Mouse (Mus musculus): ENCODE results near the gene Ppfia1. TPM values are rescaled to one million over a fixed set of nuclear protein-coding genes. Genes with fewer than 3 reads are reported as not detected.

Ppfia1 gene
- polyA plus RNA-seq, 1 experiment from 2014 or later: 42.5 TPM

- H3K9ac ChIP-seq: no peak overlapping the region
- no peaks in the 10 kb centered on the region for H3K36me3 ChIP-seq
- H3K9me3 ChIP-seq: no peaks in the 10 kb centered on the region
- H3K4me3 ChIP-seq: no peak overlapping the region
- 51% methylated on average over 7 of the region's 7 CpGs for WGBS
- no peak overlapping the region for H3K4me2 ChIP-seq
- H3K4me1 ChIP-seq: peaks cover 4% of the 10 kb centered on the region; the same call in 1 of the 2 replicates
- H3K27ac ChIP-seq: peak overlapping the region; percentile 18; the same call in 1 of the 2 replicates
- no peak for ATAC-seq (ENCODE audit: insufficient number of reproducible peaks, low FRiP score, low TSS enrichment, low read depth)
- no peaks in the 10 kb centered on the region for H3K27me3 ChIP-seq
These were observed 15.9 kb upstream of the Ppfia1 start for GRCm38 (mm10) chr7:144569428-144569827.

GRCm38 (mm10) chr7:144568091-144568490 is 14.6 kb upstream of the Ppfia1 start:
- Histone ChIP-seq H3K9me3 (no peaks in the 10 kb centered on the region), H3K4me2 (no peak overlapping the region), H3K36me3 (no peaks in the 10 kb centered on the region), H3K9ac (no peak overlapping the region), H3K27me3 (no peaks in the 10 kb centered on the region), H3K27ac (no peak overlapping the region), H3K4me1 (peaks cover 9% of the 10 kb centered on the region; the same call in 1 of the 2 replicates), H3K4me3 (no peak overlapping the region)
- no peak for ATAC-seq (ENCODE audit: insufficient number of reproducible peaks, low FRiP score, low TSS enrichment, low read depth)

GRCm38 (mm10) chr7:144566921-144567682 is 13.6 kb upstream of the Ppfia1 start:
- Histone ChIP-seq H3K4me1 (peaks cover 9% of the 10 kb centered on the region; the same call in 1 of the 2 replicates), H3K9ac (no peak overlapping the region), H3K4me2 (no peak overlapping the region), H3K4me3 (no peak overlapping the region), H3K27me3 (no peaks in the 10 kb centered on the region), H3K9me3 (no peaks in the 10 kb centered on the region), H3K27ac (no peak overlapping the region), H3K36me3 (no peaks in the 10 kb centered on the region)
- no peak for ATAC-seq (ENCODE audit: insufficient number of reproducible peaks, low FRiP score, low TSS enrichment, low read depth)
- 70% methylated on average over 3 of the region's 3 CpGs for WGBS

DNA sequence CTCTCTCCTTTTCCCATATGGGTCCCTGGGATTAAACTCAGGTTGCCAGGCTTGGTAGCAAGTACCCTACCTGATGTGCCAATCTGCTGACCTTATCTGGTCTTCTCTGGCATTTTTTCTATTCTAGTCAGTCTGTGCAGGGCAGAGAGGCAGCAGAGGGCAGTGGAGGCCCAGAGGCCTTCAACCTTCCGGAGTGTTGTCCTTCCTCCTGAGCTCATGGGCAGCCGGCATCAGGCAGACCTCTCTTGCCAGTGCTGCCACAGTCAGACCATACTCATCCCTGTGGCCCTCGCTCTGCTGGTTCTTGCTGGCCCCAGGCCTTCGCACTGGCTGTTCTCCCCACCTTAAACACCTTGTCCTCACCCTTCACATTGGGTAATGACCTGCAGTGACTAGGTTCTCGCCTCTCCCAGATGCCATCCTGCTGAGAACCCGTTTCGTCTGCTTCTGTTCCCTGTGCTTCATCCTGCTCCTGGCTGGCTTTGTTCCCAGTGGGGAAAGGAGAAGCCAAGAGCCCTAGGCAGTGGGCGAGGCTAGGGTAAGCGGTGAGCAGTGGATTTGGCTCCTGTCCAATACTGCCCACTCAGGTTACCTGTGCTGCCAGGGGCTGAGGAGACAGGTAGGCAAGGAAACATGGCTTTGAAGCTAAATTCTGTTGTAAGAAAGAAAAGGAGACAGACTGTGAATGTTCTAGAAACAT is 10.1 kb upstream of the Ppfia1 start:
- no peaks in the 10 kb centered on the region for H3K9me3 ChIP-seq
- no peaks in the 10 kb centered on the region for H3K27me3 ChIP-seq
- H3K27ac ChIP-seq: peak overlapping the region; percentile 50; the same call in 1 of the 2 replicates
- H3K4me1 ChIP-seq: peaks cover 5% of the 10 kb centered on the region; the same call in 1 of the 2 replicates
- H3K4me2 ChIP-seq: no peak overlapping the region
- no peak overlapping the region for H3K4me3 ChIP-seq
- no peaks in the 10 kb centered on the region for H3K36me3 ChIP-seq
- H3K9ac ChIP-seq: no peak overlapping the region
- no peak for ATAC-seq (ENCODE audit: insufficient number of reproducible peaks, low FRiP score, low TSS enrichment, low read depth)
- WGBS: 45% methylated on average over 9 of the region's 9 CpGs

- Histone ChIP-seq H3K27me3 (no peaks in the 10 kb centered on the region), H3K36me3 (no peaks in the 10 kb centered on the region), H3K9me3 (no peaks in the 10 kb centered on the region), H3K9ac (no peak overlapping the region), H3K4me1 (peaks cover 5% of the 10 kb centered on the region; the same call in 1 of the 2 replicates), H3K27ac (no peak overlapping the region), H3K4me2 (no peak overlapping the region), H3K4me3 (no peak overlapping the region)
- WGBS: 23% methylated on average over 3 of the region's 3 CpGs
- ATAC-seq (ENCODE audit: insufficient number of reproducible peaks, low FRiP score, low TSS enrichment, low read depth): no peak
These were observed 8.5 kb upstream of the Ppfia1 start for GRCm38 (mm10) chr7:144562016-144562415.

DNA sequence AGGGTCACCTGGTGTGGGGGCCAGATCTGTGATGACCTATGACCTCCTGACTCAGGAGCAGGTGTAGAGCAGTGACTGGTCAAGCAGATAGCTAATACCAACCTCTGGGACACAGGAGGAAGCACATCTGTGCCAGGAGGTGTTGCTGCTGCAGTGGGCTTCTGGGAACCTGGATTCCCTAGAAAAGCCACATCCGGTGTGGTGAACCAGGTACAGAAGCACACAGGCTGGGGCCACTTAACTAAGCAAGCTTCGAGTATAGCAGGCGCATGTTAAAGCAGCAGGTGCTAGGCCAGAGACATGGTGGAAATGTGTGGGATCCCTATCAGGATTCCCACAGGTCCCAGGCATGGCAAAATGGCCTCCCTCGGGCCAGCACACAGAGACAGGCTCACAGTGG is 7.1 kb upstream of the Ppfia1 start:
- 79% methylated on average over 4 of the region's 4 CpGs for WGBS
- no peak overlapping the region for H3K4me2 ChIP-seq
- no peak for ATAC-seq (ENCODE audit: insufficient number of reproducible peaks, low FRiP score, low TSS enrichment, low read depth)
- H3K27me3 ChIP-seq: peaks cover 3% of the 10 kb centered on the region; the same call in 1 of the 2 replicates
- peaks cover 5% of the 10 kb centered on the region; the same call in 1 of the 2 replicates for H3K4me1 ChIP-seq
- H3K4me3 ChIP-seq: no peak overlapping the region
- no peak overlapping the region for H3K27ac ChIP-seq
- no peaks in the 10 kb centered on the region for H3K9me3 ChIP-seq
- no peaks in the 10 kb centered on the region for H3K36me3 ChIP-seq
- H3K9ac ChIP-seq: no peak overlapping the region

GRCm38 (mm10) chr7:144558552-144558951 is 5.0 kb upstream of the Ppfia1 start:
- Histone ChIP-seq H3K27me3 (peaks cover 8% of the 10 kb centered on the region), H3K9me3 (no peaks in the 10 kb centered on the region), H3K4me1 (peaks cover 5% of the 10 kb centered on the region; the same call in 1 of the 2 replicates), H3K4me2 (no peak overlapping the region), H3K27ac (no peak overlapping the region), H3K36me3 (no peaks in the 10 kb centered on the region), H3K9ac (no peak overlapping the region), H3K4me3 (no peak overlapping the region)
- no peak for ATAC-seq (ENCODE audit: insufficient number of reproducible peaks, low FRiP score, low TSS enrichment, low read depth)
- WGBS: 55% methylated on average over 6 of the region's 6 CpGs

DNA sequence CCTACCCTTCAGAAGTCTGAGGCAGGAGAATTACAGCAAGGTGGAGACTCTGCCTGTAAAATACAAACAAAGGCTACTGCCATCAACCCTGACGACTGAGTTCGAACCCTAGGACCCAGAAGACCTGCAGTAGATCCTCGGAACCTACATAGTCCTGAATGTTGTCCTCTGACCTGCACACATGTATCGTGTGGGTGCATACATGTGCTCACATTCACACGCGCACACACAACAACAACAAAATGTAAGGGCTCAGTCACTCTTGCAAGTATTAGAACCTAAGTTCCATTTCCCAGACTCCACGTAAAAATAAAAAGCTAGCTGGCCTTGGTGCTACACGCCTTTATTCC is 569 bp upstream of the Ppfia1 start:
- H3K9me3 ChIP-seq: no peaks in the 10 kb centered on the region
- H3K9ac ChIP-seq: peak overlapping the region; percentile 56
- H3K36me3 ChIP-seq: peaks cover 30% of the 10 kb centered on the region
- peak overlapping the region; percentile 77 for H3K4me2 ChIP-seq
- WGBS: 22% methylated on average over 8 of the region's 8 CpGs
- peak overlapping the region; percentile 6 for H3K27ac ChIP-seq
- peak overlapping the region; percentile 98 for H3K4me3 ChIP-seq
- ATAC-seq (ENCODE audit: insufficient number of reproducible peaks, low FRiP score, low TSS enrichment, low read depth): no peak
- peaks cover 8% of the 10 kb centered on the region for H3K27me3 ChIP-seq
- H3K4me1 ChIP-seq: peaks cover 18% of the 10 kb centered on the region

GRCm38 (mm10) chr7:144552274-144552673 is 1.3 kb downstream of the Ppfia1 start:
- Histone ChIP-seq H3K36me3 (peaks cover 38% of the 10 kb centered on the region), H3K27me3 (peaks cover 8% of the 10 kb centered on the region), H3K4me3 (peak overlapping the region; percentile 98), H3K4me2 (peak overlapping the region; percentile 77), H3K4me1 (peaks cover 18% of the 10 kb centered on the region), H3K9ac (peak overlapping the region; percentile 100), H3K27ac (no peak overlapping the region), H3K9me3 (no peaks in the 10 kb centered on the region)
- 84% methylated on average over 8 of the region's 8 CpGs for WGBS
- ATAC-seq (ENCODE audit: insufficient number of reproducible peaks, low FRiP score, low TSS enrichment, low read depth): no peak

DNA sequence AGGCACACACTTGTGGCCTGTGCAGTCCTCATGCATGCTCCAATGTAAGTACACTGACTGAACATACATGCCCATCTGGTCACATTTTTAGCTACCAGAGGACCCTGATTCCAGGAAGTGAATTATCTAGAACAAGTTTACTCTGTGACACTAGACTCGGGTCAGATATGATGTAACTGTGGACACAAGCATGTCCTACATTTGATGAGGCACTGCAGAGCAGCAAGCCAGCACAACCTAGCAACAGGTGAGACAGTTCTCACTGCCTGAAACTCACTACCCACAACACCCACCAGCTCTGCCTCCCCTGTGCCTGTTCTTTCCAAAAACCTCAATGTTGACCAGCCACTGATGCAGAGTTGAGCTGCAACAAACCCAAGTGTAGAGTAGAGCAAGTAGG is 2.7 kb downstream of the Ppfia1 start:
- Histone ChIP-seq H3K27ac (no peak overlapping the region), H3K9ac (no peak overlapping the region), H3K9me3 (no peaks in the 10 kb centered on the region), H3K27me3 (peaks cover 7% of the 10 kb centered on the region), H3K4me1 (peaks cover 18% of the 10 kb centered on the region), H3K4me3 (no peak overlapping the region), H3K4me2 (no peak overlapping the region), H3K36me3 (peaks cover 38% of the 10 kb centered on the region)
- 88% methylated on average over 1 of the region's 1 CpGs for WGBS
- no peak for ATAC-seq (ENCODE audit: insufficient number of reproducible peaks, low FRiP score, low TSS enrichment, low read depth)

DNA sequence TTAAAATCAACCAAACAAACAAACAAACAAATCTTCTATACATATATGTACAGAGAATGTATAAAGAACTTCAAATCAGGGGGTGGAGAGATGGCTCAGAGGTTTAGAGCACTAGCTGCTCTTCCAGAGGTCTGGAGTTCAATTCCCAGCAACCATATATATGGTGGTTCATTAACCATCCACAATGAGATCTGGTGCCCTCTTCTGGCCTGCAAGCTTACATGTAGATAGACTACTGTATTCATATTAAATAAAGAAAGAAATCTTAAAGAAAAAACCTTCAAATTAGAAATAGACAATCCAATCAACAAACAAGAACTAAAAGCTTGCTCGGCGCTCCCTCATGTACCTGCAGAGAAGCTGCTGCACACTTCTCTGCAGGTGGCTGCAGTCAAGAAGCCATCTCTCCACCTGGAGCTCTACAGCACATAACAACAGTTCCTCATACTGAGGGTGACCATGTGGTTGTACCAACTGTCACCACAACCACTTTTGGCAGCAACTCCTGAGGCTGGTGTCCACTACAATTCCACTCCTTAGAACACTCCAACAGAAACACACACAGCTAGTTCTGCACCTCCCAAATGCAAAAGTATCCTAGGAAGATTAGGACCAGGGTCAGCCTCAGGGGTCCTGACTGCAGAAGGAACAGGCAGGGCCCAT is 3.5 kb downstream of the Ppfia1 start:
- no peaks in the 10 kb centered on the region for H3K9me3 ChIP-seq
- no peak for ATAC-seq (ENCODE audit: insufficient number of reproducible peaks, low FRiP score, low TSS enrichment, low read depth)
- 94% methylated on average over 2 of the region's 2 CpGs for WGBS
- no peaks in the 10 kb centered on the region; the same call in 1 of the 2 replicates for H3K27me3 ChIP-seq
- no peak overlapping the region for H3K4me3 ChIP-seq
- no peak overlapping the region for H3K9ac ChIP-seq
- H3K4me1 ChIP-seq: peaks cover 18% of the 10 kb centered on the region
- no peak overlapping the region for H3K27ac ChIP-seq
- no peak overlapping the region for H3K4me2 ChIP-seq
- H3K36me3 ChIP-seq: peaks cover 38% of the 10 kb centered on the region

- Histone ChIP-seq H3K4me2 (no peak overlapping the region), H3K4me3 (no peak overlapping the region), H3K4me1 (no peaks in the 10 kb centered on the region), H3K27ac (no peak overlapping the region), H3K36me3 (peaks cover 18% of the 10 kb centered on the region), H3K9ac (no peak overlapping the region), H3K27me3 (no peaks in the 10 kb centered on the region), H3K9me3 (no peaks in the 10 kb centered on the region)
- 88% methylated on average over 3 of the region's 3 CpGs for WGBS
- ATAC-seq (ENCODE audit: insufficient number of reproducible peaks, low FRiP score, low TSS enrichment, low read depth): no peak
These were observed 8.3 kb downstream of the Ppfia1 start for GRCm38 (mm10) chr7:144545231-144545630.
